Mouse (Mus musculus) limb, embryonic 13.5 days (tissue): Measurements from ENCODE around the gene Wfdc5. TPM values are rescaled to one million over a fixed set of nuclear protein-coding genes. Genes with fewer than 3 reads are reported as not detected.
"Not testable (repeated sequence)": the region's sequence is repeated elsewhere in the genome, so short reads cannot be mapped to it uniquely, and the experiment has no call there.

Experiments used
- ATAC-seq: fragments of 200-750 bp; cut with Nextera tagmentation; 2 replicates; pipeline ENCODE4 v1.8.0; 2017; ENCODE audit warnings: low read depth, moderate number of reproducible peaks, moderate TSS enrichment; ENCODE audit not compliant: low FRiP score
- H3K27ac ChIP-seq: fragments of 300-500 bp; sonication (generic); 2 replicates; pipeline ENCODE4 v1.5.1; 2015; ENCODE audit warnings: inconsistent platforms, mild to moderate bottlenecking, moderate library complexity
- H3K27me3 ChIP-seq: fragments of 300-500 bp; sonication (generic); 2 replicates; pipeline ENCODE4 v1.6.1; 2015; ENCODE audit warnings: mild to moderate bottlenecking, inconsistent platforms
- H3K36me3 ChIP-seq: fragments of 300-500 bp; sonication (generic); 2 replicates; pipeline ENCODE4 v1.6.1; 2015; ENCODE audit warnings: inconsistent platforms, mild to moderate bottlenecking, moderate library complexity
- H3K4me1 ChIP-seq: fragments of 300-500 bp; sonication (generic); 2 replicates; pipeline ENCODE4 v1.6.1; 2015; ENCODE audit warnings: inconsistent platforms
- H3K4me2 ChIP-seq: fragments of 300-500 bp; sonication (generic); replicated peaks from 2 replicates; pipeline ENCODE4 v1.6.1; 2015; ENCODE audit warnings: inconsistent platforms, mild to moderate bottlenecking, moderate library complexity
- H3K4me3 ChIP-seq: fragments of 300-500 bp; sonication (generic); 2 replicates; pipeline ENCODE4 v1.5.1; 2015; ENCODE audit warnings: moderate library complexity, mild to moderate bottlenecking, inconsistent platforms
- H3K9ac ChIP-seq: fragments of 300-500 bp; sonication (generic); 2 replicates; pipeline ENCODE4 v1.6.1; 2015; ENCODE audit warnings: mild to moderate bottlenecking, inconsistent platforms
- H3K9me3 ChIP-seq: fragments of 300-500 bp; sonication (generic); 2 replicates; pipeline ENCODE4 v1.6.1; 2016; ENCODE audit warnings: inconsistent platforms
- WGBS: fragments of 180-500 bp; shearing (Covaris S2); methylation state at CpG from one replicate; pipeline ENCODE4 v1.1.7; 2015; 5-methylcytosine and 5-hydroxymethylcytosine counted together
- polyA plus RNA-seq: library from polyadenylated mRNA; unstranded; fragments of >200 nt; fragmentation: Nextera tagmentation; extraction: Ambion mirVana; gene quantifications from 2 replicates; pipeline ENCODE4 v1.2.1, GENCODE M21; 2015

Gene Wfdc5
- polyA plus RNA-seq, result not detected in 2 replicates

GRCm38 (mm10) chr2:164182692-164183255 lies at the start of gene Wfdc5:
Wfdc5 (minus strand) TSS chr2:164182742.
- H3K4me2 ChIP-seq, result no peak within 1 kb of the TSS
- no peaks in the 10 kb centered on the region for H3K9me3 ChIP-seq
- H3K9ac ChIP-seq, result no peak within 1 kb of the TSS
- H3K27me3 ChIP-seq, result peaks cover 10% of the 10 kb centered on the region; the same call in 1 of the 2 replicates
- ATAC-seq, result no peak
- 71% methylated on average over 7 of the region's 7 CpGs for WGBS
- H3K36me3 ChIP-seq, result no peaks in the 10 kb centered on the region
- no peak within 1 kb of the TSS for H3K4me3 ChIP-seq
- H3K4me1 ChIP-seq, result peaks cover 18% of the 10 kb centered on the region
- no peak within 1 kb of the TSS for H3K27ac ChIP-seq

- Histone ChIP-seq H3K4me2 (no peak overlapping the region), H3K9ac (no peak overlapping the region), H3K4me3 (no peak overlapping the region), H3K27ac (no peak overlapping the region), H3K9me3 (no peaks in the 10 kb centered on the region), H3K4me1 (no peaks in the 10 kb centered on the region), H3K27me3 (no peaks in the 10 kb centered on the region), H3K36me3 (no peaks in the 10 kb centered on the region)
- no peak for ATAC-seq
- 81% methylated on average over 8 of the region's 8 CpGs for WGBS
Measured at GRCm38 (mm10) chr2:164228361-164229070, 46.0 kb upstream of the Wfdc5 start.

- Histone ChIP-seq H3K9me3 (no peaks in the 10 kb centered on the region), H3K4me1 (no peaks in the 10 kb centered on the region), H3K36me3 (no peaks in the 10 kb centered on the region), H3K4me3 (no peak within 1 kb of the TSS), H3K9ac (no peak within 1 kb of the TSS), H3K4me2 (no peak within 1 kb of the TSS), H3K27me3 (no peaks in the 10 kb centered on the region), H3K27ac (no peak within 1 kb of the TSS)
- WGBS, result 72% methylated on average over 11 of the region's 11 CpGs
- no peak for ATAC-seq
Measured at GRCm38 (mm10) chr2:164221522-164221921, 39.0 kb upstream of the Wfdc5 start, which contains the start of gene Wfdc15b. Wfdc15b (minus strand) TSS chr2:164221660.

GRCm38 (mm10) chr2:164219295-164219694 lies 36.8 kb upstream of the Wfdc5 start:
- WGBS, result 84% methylated on average over 9 of the region's 9 CpGs

GRCm38 (mm10) chr2:164212711-164213110 lies 30.2 kb upstream of the Wfdc5 start:
- Histone ChIP-seq H3K27ac (no peak overlapping the region), H3K4me3 (no peak overlapping the region), H3K4me1 (no peaks in the 10 kb centered on the region), H3K9me3 (0 out of 2 replicates have a peak, but pooled peaks cover 3% of the 10 kb centered on the region), H3K36me3 (no peaks in the 10 kb centered on the region), H3K27me3 (no peaks in the 10 kb centered on the region), H3K9ac (no peak overlapping the region), H3K4me2 (no peak overlapping the region)
- no peak for ATAC-seq
- 84% methylated on average over 5 of the region's 5 CpGs for whole genome bisulfite sequencing

More at GRCm38 (mm10) chr2:164219295-164219694, 36.8 kb upstream of the Wfdc5 start:
- Histone ChIP-seq H3K36me3 (no peaks in the 10 kb centered on the region), H3K27me3 (no peaks in the 10 kb centered on the region), H3K4me3 (no peak overlapping the region), H3K4me2 (no peak overlapping the region), H3K9me3 (no peaks in the 10 kb centered on the region), H3K4me1 (no peaks in the 10 kb centered on the region), H3K27ac (no peak overlapping the region), H3K9ac (no peak overlapping the region)
- no peak for ATAC-seq

- H3K4me2 ChIP-seq, result no peak overlapping the region
- H3K4me1 ChIP-seq, result no peaks in the 10 kb centered on the region
- H3K9ac ChIP-seq, result no peak overlapping the region
- H3K36me3 ChIP-seq, result no peaks in the 10 kb centered on the region
- no peak for ATAC-seq
- H3K4me3 ChIP-seq, result no peak overlapping the region
- H3K27me3 ChIP-seq, result no peaks in the 10 kb centered on the region
- 86% methylated on average over 4 of the region's 4 CpGs for whole genome bisulfite sequencing
- 0 out of 2 replicates have a peak, but pooled peaks cover 3% of the 10 kb centered on the region for H3K9me3 ChIP-seq
- no peak overlapping the region for H3K27ac ChIP-seq
Measured at GRCm38 (mm10) chr2:164210892-164211291, 28.4 kb upstream of the Wfdc5 start.

GRCm38 (mm10) chr2:164206676-164207075 lies 24.1 kb upstream of the Wfdc5 start:
- ATAC-seq, result no peak
- Histone ChIP-seq H3K27me3 (no peaks in the 10 kb centered on the region), H3K36me3 (no peaks in the 10 kb centered on the region), H3K9me3 (0 out of 2 replicates have a peak, but pooled peaks cover 3% of the 10 kb centered on the region), H3K4me3 (no peak overlapping the region), H3K4me2 (no peak overlapping the region), H3K9ac (no peak overlapping the region), H3K27ac (no peak overlapping the region), H3K4me1 (no peaks in the 10 kb centered on the region)
- WGBS, result 80% methylated on average over 4 of the region's 4 CpGs

- H3K36me3 ChIP-seq, H3K4me1 ChIP-seq, H3K4me2 ChIP-seq, H3K27ac ChIP-seq, H3K9ac ChIP-seq, ATAC-seq, H3K9me3 ChIP-seq, H3K4me3 ChIP-seq, H3K27me3 ChIP-seq: not testable (repeated sequence)
- 88% methylated on average over 10 of the region's 10 CpGs for WGBS
Measured at GRCm38 (mm10) chr2:164206011-164206410, 23.5 kb upstream of the Wfdc5 start.

GRCm38 (mm10) chr2:164199626-164200327 lies 17.2 kb upstream of the Wfdc5 start, which contains the start of gene Wfdc15a:
Wfdc15a (minus strand) TSS chr2:164200130.
- no peak within 1 kb of the TSS for H3K27ac ChIP-seq
- no peak within 1 kb of the TSS for H3K9ac ChIP-seq
- WGBS, result 84% methylated on average over 20 of the region's 20 CpGs
- H3K4me2 ChIP-seq, result no peak within 1 kb of the TSS
- H3K4me3 ChIP-seq, result no peak within 1 kb of the TSS
- H3K36me3 ChIP-seq, result no peaks in the 10 kb centered on the region
- no peaks in the 10 kb centered on the region for H3K4me1 ChIP-seq
- H3K9me3 ChIP-seq, result no peaks in the 10 kb centered on the region
- H3K27me3 ChIP-seq, result no peaks in the 10 kb centered on the region
- ATAC-seq, result no peak

GRCm38 (mm10) chr2:164196700-164196990 lies 14.1 kb upstream of the Wfdc5 start:
- Histone ChIP-seq H3K36me3 (no peaks in the 10 kb centered on the region), H3K9ac (no peak overlapping the region), H3K9me3 (no peaks in the 10 kb centered on the region), H3K27ac (no peak overlapping the region), H3K4me3 (no peak overlapping the region), H3K27me3 (no peaks in the 10 kb centered on the region), H3K4me1 (no peaks in the 10 kb centered on the region), H3K4me2 (no peak overlapping the region)
- WGBS, result 86% methylated on average over 5 of the region's 5 CpGs
- ATAC-seq, result no peak

GRCm38 (mm10) chr2:164195971-164196699 lies 13.6 kb upstream of the Wfdc5 start:
- no peaks in the 10 kb centered on the region for H3K4me1 ChIP-seq
- 88% methylated on average over 5 of the region's 5 CpGs for WGBS
- no peak for ATAC-seq
- H3K4me3 ChIP-seq, result no peak overlapping the region
- no peak overlapping the region for H3K27ac ChIP-seq
- no peak overlapping the region for H3K4me2 ChIP-seq
- H3K36me3 ChIP-seq, result no peaks in the 10 kb centered on the region
- H3K9ac ChIP-seq, result no peak overlapping the region
- no peaks in the 10 kb centered on the region for H3K27me3 ChIP-seq
- no peaks in the 10 kb centered on the region for H3K9me3 ChIP-seq
